Mouse (Mus musculus): ENCODE measurements around the gene St5. TPM values are rescaled to one million over a fixed set of nuclear protein-coding genes. Genes with fewer than 3 reads are reported as not detected.

Gene St5
- total and polyA plus RNA-seq, 3 experiments: 24.3 to 40.3 (median 28.4) TPM

DNA sequence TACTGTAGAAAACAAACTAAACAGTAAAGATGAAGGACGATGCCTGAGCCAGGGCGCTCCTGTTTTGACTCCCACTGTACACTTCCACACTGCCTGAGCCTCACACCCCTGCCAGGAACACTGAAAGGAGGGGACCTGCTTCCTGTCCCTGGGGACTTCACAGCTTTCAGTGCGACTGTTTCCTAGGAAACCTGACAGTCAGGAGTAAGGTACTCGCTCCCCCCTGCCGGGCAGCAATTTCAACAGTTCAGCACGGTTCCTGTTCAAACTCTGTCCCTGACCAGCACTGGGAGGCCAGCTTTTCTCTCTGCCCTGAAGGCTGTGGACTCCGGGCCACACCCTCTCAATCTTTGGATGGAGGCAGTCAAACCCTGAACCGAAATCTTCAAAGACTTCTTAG is 196.3 kb downstream of the St5 start:
- Histone ChIP-seq H3K4me3 (no peak overlapping the region), H3K36me3 (ENCODE audit: control insufficient read depth, insufficient read depth, low read length) (no peaks in the 10 kb centered on the region), H3K4me1 (ENCODE audit: control insufficient read depth, insufficient read depth, low read length) (no peaks in the 10 kb centered on the region), H3K9ac (ENCODE audit: low read depth, low read length) (no peak overlapping the region), H3K27ac (no peak overlapping the region), H3K27me3 (ENCODE audit: control insufficient read depth, insufficient read depth, low read length) (no peaks in the 10 kb centered on the region), H3K79me2 (replicated peaks; ENCODE audit: control insufficient read depth, insufficient read depth, low read length) (no peaks in the 10 kb centered on the region)
- no peak for DNase-seq
- TF ChIP-seq CTCF (IDR thresholded peaks at IDR 0.05): no peak
- no peak for TF ChIP-seq EP300 (IDR thresholded peaks at IDR 0.05; ENCODE audit: insufficient read depth, low read depth, low read length)
- TF ChIP-seq POLR2A (IDR thresholded peaks at IDR 0.05; ENCODE audit: insufficient read depth, low read depth, low read length): no peak
- intact Hi-C loops (cut with DNase I): no loop called here
- WGBS: 26% methylated on average over 8 of the region's 8 CpGs

DNA sequence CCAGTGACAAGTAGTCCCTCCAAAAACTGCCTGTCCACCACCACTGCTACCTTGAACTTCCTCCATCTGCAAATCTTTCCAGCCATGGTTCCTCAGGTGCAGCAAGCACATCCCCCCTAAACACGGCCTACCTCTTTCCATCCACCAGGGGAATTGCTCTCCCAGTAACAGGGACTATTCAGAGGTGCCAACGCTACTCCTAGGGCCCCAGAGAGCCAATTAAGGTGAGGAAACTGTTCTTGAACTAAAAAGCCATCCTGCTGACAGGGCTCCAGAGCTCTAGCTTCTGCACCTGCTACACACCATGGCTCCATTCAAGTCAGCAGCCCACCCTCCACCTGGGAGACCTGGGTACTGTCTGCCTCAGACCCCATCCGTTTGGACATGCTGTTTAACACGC is 205.9 kb downstream of the St5 start:
- 65% methylated on average over 4 of the region's 4 CpGs for WGBS
- Histone ChIP-seq H3K27me3 (ENCODE audit: control insufficient read depth, insufficient read depth, low read length) (no peaks in the 10 kb centered on the region), H3K4me1 (ENCODE audit: control insufficient read depth, insufficient read depth, low read length) (peaks cover 4% of the 10 kb centered on the region), H3K79me2 (replicated peaks; ENCODE audit: control insufficient read depth, insufficient read depth, low read length) (no peaks in the 10 kb centered on the region), H3K27ac (no peak overlapping the region), H3K4me3 (no peak overlapping the region), H3K9ac (ENCODE audit: low read depth, low read length) (no peak overlapping the region), H3K36me3 (ENCODE audit: control insufficient read depth, insufficient read depth, low read length) (no peaks in the 10 kb centered on the region)
- intact Hi-C loops (cut with DNase I): no loop called here
- TF ChIP-seq EP300 (IDR thresholded peaks at IDR 0.05; ENCODE audit: insufficient read depth, low read depth, low read length) (no peak), POLR2A (IDR thresholded peaks at IDR 0.05; ENCODE audit: insufficient read depth, low read depth, low read length) (no peak), CTCF (IDR thresholded peaks at IDR 0.05) (no peak)
- no peak for DNase-seq

DNA sequence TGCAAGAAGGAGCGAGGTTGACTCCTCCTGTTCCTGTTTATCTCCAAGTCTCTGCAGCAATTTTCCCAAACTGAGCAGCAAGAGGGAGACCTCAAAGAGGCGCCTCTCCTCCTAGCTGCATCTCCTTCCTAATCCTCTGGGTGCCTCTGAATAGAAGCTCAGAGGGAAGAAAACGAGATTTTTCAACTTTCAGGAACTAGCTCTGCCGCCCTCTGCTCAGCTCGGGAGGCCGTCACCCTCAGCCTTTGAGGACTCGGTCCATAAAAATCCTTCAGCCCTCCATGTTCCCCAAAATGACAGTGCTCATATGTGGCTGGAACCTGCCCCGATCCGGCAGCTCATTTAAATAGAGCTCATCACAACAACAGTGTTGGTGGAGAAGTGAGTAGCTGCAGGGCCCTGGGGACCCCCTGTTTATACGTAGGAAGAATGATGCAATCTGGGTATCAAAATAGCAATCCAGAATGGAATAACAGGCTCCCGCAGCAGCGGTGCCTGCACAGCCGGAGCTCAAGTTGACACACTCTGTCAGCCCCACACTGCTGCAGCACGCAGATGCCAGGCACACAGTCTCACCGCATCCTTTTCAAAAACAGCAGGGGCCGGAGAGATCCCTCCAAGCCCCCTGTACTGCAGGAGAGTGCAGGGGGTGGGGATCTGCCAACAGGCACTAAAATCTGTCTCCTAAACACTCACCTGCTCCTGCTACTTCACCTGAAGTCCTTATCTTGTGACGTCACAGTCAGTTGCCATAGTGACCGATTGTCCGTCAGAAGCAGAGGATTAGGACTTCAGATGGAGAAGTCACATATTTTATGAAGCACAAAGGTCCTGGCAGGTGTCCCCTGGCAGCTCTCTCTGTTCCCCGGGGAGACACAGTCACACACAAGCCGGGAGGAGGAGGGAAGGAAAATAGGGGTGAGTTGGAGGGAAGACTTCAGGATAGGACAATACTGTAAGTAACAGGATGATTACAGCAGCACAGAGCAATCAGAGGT is 209.8 kb downstream of the St5 start:
- Histone ChIP-seq H3K27me3 (ENCODE audit: control insufficient read depth, insufficient read depth, low read length) (no peaks in the 10 kb centered on the region), H3K79me2 (replicated peaks; ENCODE audit: control insufficient read depth, insufficient read depth, low read length) (no peaks in the 10 kb centered on the region), H3K27ac (no peak overlapping the region), H3K4me1 (ENCODE audit: control insufficient read depth, insufficient read depth, low read length) (peaks cover 4% of the 10 kb centered on the region), H3K36me3 (ENCODE audit: control insufficient read depth, insufficient read depth, low read length) (no peaks in the 10 kb centered on the region), H3K9ac (ENCODE audit: low read depth, low read length) (no peak overlapping the region; the same call in 1 of the 2 replicates), H3K4me3 (no peak overlapping the region)
- intact Hi-C loops (cut with DNase I): no loop called here
- DNase-seq: peak in 1 of 2 experiments; percentile 31
- WGBS: 19% methylated on average over 21 of the region's 21 CpGs
- TF ChIP-seq POLR2A (IDR thresholded peaks at IDR 0.05; ENCODE audit: insufficient read depth, low read depth, low read length): no peak
- no peak for TF ChIP-seq CTCF (IDR thresholded peaks at IDR 0.05)
- no peak for TF ChIP-seq EP300 (IDR thresholded peaks at IDR 0.05; ENCODE audit: insufficient read depth, low read depth, low read length)

- Histone ChIP-seq H3K4me1 (ENCODE audit: control insufficient read depth, insufficient read depth, low read length) (peaks cover 4% of the 10 kb centered on the region), H3K27me3 (ENCODE audit: control insufficient read depth, insufficient read depth, low read length) (no peaks in the 10 kb centered on the region), H3K79me2 (replicated peaks; ENCODE audit: control insufficient read depth, insufficient read depth, low read length) (no peaks in the 10 kb centered on the region), H3K36me3 (ENCODE audit: control insufficient read depth, insufficient read depth, low read length) (no peaks in the 10 kb centered on the region), H3K27ac (no peak overlapping the region), H3K4me3 (no peak overlapping the region), H3K9ac (ENCODE audit: low read depth, low read length) (no peak overlapping the region)
- 79% methylated on average over 18 of the region's 18 CpGs for WGBS
- no peak for DNase-seq
- intact Hi-C loops (cut with DNase I): no loop called here
- TF ChIP-seq CTCF (IDR thresholded peaks at IDR 0.05) (no peak), POLR2A (IDR thresholded peaks at IDR 0.05; ENCODE audit: insufficient read depth, low read depth, low read length) (no peak), EP300 (IDR thresholded peaks at IDR 0.05; ENCODE audit: insufficient read depth, low read depth, low read length) (no peak)
Measured at GRCm38 (mm10) chr7:109492616-109493318, 210.6 kb downstream of the St5 start.

DNA sequence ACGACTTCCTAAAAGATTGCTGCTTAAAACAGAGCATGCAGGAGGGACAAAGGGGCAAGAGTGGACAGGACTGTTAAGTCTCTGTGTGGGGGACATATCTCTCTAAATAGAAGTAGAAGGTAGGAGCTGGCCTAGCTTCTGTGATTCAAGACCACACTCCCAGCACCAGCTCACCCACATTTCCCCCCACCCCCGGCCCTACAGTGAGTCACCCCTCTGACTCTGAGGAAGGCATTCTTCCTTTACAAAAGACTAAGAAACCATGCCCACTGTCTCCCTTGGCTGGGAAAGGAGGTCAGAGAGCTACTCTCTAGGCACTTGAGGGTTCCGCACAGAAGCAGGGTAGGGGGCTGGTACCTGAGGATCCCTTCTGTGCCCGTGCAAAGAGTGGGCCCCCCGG is 219.2 kb downstream of the St5 start:
- TF ChIP-seq CTCF (IDR thresholded peaks at IDR 0.05): no peak
- TF ChIP-seq POLR2A (IDR thresholded peaks at IDR 0.05; ENCODE audit: insufficient read depth, low read depth, low read length): no peak
- TF ChIP-seq EP300 (IDR thresholded peaks at IDR 0.05; ENCODE audit: insufficient read depth, low read depth, low read length): no peak
- no peaks in the 10 kb centered on the region for H3K36me3 ChIP-seq (ENCODE audit: control insufficient read depth, insufficient read depth, low read length)
- no peaks in the 10 kb centered on the region for H3K79me2 ChIP-seq (replicated peaks; ENCODE audit: control insufficient read depth, insufficient read depth, low read length)
- H3K4me1 ChIP-seq (ENCODE audit: control insufficient read depth, insufficient read depth, low read length): no peaks in the 10 kb centered on the region
- H3K27ac ChIP-seq: no peak overlapping the region
- intact Hi-C loops (cut with DNase I): no loop called here
- no peak overlapping the region for H3K4me3 ChIP-seq
- no peaks in the 10 kb centered on the region for H3K27me3 ChIP-seq (ENCODE audit: control insufficient read depth, insufficient read depth, low read length)
- DNase-seq: no peak
- 70% methylated on average over 5 of the region's 5 CpGs for WGBS
- H3K9ac ChIP-seq (ENCODE audit: low read depth, low read length): no peak overlapping the region

All from heart, adult 2 months (tissue).